Mouse (Mus musculus) T-helper 2 cell (primary cell): ENCODE results near the gene Nae1.

Experiments
- in situ Hi-C: fragments of 300-600 bp; cut with MboI, MseI; formaldehyde crosslinking; loops from one replicate; pipeline ENCODE4 v1.15.1; 2025; ENCODE audit warnings: high pct_unique_total_duplicates

Nae1 gene

DNA sequence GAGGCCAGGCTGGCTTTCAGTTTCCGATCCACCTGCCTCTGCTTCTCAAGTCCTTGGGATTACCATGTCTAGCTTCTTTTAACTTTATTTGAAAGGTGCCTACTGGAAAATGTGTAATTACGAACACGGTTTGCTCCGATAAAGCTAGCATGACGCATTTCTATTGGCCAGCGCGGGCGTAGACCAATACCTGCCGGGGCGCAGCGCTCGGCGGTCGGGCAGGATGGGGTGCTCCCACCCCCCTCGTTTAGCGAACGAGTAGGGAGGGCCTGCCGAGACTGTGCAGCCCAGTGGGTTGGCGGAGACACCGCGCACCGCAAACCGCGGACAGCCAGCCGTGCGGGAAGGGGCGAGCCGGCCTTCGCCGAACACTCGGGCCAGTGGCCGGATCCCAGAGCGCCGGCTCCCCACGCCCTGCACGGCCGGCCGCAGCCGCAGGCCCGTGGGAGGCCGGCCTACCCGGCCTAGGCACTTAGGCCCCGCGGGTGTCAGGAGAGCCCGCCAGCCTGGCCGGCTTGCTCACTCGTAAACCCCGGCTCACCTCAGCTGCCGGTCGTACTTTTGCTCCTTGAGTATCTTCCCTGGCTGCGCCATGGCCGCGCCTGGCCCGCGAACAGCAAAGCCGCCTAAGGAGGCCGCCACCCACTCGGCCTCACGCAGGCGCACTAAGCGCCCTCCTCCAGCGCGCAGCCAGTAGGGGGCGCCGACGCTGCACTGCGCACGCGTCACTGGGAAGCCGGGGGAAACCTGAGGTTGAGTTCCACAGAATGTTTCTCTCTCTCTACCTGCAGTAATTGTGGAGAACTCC lies at the start of gene Nae1, which contains the start of gene Car7:
TSS of gene Nae1 (minus strand) at position 667 of the 808 bp plus-strand sequence.
TSS of gene Car7 (plus strand) at position 719 of the 808 bp plus-strand sequence.
- in situ Hi-C loops, result no loop called here

DNA sequence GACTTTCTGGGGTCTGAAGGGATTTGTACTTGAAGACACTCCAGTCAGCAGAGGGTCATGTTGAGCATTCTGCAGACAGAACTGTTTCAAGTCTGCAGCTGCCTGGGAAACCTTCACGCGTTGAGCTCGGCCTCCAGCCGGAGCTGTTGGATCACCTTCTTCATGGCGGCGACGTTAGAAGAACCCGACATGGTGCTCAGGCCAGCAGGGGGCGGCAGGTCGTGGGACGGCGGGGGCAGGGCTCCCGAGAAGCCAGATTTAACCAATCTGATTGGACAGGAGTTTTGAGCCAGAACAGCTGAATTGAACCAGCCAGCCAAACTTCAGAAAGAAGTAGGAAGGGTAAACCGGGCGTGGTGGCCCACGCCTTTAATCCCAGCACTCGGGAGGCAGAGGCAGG lies 43.2 kb upstream of the Nae1 start:
- in situ Hi-C loops, result loop anchor here (25.0 kb wide), 1 partner anchor 1235 kb away; no protein-coding TSS in a partner anchor

DNA sequence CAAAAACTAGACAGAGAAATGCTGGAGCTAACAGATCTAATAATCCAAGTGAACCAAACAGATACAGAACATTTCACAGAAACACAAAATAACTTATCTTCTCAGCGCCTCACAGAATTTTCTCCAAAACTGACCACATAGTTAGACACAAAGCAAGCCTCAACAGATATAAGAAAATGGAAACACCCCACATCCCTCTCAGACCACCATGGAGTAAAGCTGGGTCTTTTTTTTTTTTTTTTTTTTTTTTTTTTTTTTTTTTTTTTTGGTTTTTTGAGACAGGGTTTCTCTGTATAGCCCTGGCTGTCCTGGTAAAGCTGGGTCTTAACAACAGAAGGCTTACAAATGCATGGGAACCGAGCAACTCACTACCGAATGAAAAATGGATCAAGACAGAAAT lies 42.4 kb upstream of the Nae1 start:
- in situ Hi-C loops, result loop anchor here (25.0 kb wide), 1 partner anchor 1235 kb away; no protein-coding TSS in a partner anchor

DNA sequence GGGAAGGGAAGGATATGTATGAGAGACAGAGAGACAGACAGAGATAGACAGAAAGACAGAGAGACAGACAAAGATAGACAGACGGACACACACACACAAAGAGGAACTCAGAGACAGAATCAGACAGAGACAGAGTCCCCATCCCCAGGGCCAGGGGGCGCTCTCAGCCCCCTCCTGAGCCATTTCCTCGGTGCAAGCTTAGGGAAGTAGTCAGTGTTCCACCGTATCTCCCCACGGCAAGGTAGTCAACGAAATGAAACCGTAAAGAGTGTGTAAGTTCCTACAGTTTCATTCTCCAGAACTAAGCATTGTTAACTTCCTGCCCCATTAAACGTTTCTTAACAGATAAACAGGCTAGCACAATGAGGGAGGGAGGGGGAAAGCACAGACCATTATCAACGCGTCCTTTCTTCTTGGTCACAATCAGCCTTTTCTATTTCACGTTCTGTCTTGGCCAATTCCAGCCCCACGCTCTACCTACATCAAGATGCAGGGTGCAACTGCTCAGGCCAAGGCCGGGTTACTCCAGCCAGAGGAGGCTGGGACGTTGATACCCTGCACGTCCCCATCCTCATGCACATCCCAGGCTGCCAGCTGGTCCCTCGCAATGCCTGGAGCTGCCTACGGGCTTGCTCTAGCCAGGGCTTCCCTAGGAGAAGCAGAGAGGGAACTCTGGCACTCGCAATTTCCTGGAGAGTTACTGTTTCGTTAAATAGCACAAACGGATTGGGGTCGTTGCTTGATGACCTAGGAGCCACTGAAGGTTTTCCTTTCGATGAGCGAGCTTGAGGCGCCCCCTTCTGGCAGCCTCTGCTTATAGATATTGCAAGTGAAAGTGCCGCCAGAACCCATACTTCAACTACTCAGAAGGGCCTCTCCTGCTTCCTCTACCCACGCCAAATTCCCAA lies 36.3 kb upstream of the Nae1 start:
- in situ Hi-C loops, result no loop called here

DNA sequence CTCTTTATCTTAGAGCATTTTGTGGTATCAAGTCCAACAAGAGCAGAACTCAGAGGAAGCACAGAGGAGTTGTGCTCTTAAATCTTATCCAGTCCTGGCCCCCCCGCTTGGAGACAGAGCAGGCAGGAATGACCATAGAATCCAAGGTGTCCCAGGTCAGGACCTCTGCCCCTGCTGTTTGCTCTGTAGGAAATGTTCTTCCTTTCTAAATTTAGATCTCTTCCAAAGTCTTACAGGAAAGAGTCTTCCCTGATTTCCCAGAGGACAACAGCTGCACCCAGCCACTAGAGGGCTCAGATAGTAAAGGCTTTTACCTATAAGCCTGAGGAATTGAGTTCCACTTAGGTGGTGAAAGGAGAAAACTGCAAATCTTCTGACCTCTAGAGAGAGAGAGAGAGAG lies 35.1 kb upstream of the Nae1 start:
- in situ Hi-C loops, result loop anchor here (10.0 kb wide), 1 partner anchor 225 kb away; no protein-coding TSS in a partner anchor

DNA sequence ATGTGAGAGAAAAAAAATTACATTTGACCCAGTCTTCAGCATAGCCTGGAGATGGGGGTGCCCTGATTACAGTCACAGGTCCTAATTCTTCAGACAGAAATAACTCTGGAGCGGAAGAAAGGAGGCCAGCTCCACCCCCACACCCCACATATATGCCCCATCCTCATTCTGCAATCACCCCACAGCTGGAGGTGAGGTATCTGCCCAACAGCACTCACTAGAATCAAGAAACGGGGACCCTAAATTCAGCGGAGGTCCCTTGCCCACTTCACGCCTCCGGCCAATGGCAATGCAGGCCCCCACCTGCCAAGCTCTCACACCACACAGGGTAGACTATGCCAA lies 31.0 kb upstream of the Nae1 start:
- in situ Hi-C loops, result loop anchor here (10.0 kb wide), 1 partner anchor 221 kb away; no protein-coding TSS in a partner anchor

DNA sequence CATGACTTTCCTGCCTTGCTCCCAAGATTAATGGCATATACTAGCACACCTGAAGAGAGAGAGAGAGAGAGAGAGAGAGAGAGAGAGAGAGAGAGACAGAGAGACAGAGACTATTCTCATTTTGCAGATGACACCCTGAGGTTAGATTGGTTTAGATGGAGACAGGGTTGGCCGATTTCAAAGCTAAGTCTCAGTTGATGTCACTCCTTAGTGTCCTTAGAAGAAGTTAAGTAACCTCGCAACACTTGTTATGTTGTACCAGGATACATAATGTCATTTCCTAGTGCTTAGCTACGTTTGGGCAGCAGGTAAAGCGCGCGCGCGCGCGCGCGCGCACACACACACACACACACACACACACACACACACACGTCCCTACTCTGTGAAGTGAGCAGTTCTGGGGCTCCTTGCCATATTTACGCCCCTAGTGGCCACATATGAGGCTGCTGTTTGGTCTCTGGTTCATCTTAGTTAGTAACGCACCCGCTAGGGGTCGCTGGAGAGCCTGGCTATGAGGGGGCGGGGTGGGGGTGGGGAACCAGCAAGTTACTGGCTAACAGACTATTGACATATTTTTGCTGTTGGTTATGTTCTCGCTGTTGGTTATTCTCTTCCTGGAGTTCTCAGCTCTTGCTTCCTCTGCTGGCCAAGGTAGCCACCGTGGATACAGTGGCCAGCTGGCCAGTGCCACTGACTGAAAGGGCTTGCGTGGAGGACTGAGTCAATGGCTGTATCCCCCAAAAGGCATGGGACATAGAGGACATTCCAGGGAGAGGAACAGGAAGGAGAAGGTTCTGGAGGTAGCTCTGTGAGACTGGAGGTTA lies 30.4 kb upstream of the Nae1 start:
- in situ Hi-C loops, result loop anchor here (10.0 kb wide), 1 partner anchor 220 kb away; no protein-coding TSS in a partner anchor

DNA sequence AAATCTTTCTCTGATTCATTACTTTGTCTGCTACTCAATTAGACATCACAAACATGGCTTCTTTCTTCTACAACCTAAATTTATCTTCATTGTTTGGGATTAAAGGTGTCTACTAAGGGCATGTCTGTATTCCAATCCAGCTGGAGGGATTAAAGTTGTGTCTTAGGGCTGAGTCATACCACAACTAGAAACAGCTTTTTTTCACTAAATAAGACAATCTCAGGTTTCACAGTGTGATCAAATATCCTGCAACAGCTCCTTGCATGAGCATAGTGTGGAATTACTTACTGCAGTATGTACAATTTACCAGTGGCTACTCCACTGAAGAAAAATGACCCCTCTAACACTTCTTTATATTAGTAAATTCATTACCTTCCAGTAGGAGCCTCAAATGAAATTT lies 26.3 kb upstream of the Nae1 start:
- in situ Hi-C loops, result loop anchor here (10.0 kb wide), 1 partner anchor 216 kb away; no protein-coding TSS in a partner anchor

DNA sequence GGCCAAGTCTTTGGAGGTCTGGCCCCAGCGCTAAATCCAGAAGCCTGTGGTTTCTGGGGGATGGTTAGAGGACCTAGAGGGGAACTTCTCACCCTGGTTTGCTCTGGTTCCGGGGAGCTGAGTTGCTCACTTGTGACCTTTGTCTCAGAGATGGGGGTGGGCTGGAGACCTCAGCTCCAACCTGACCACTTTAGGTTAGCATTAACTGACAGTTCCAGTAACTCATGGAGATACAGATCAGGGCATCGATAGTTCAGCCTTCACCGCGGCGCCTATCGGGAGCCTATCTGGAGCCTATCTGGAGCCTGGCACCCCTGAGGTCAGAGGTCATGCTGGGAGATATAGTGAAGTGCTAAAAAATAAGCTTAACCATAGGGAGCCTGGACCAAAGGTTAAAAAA lies 22.8 kb upstream of the Nae1 start:
- in situ Hi-C loops, result no loop called here

DNA sequence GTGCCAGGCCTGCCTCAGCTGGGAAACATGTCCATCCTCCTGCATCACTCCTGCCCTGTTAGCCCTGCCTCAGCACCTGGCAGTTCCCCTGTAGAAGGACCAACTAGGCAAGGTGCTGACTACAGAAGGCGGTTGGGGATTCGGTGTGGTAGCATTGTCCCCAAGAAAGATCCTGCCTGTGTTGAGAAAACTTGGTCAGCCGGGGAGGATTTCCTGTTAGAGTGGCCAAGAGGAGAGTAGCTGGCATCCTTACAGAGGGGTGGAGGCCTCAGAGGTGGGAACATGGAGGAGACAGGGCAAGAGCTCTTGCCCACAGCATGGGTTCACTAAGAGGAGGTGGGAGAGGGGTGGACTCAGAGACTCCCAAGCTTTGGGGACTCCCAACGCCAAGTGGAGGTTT lies 20.8 kb upstream of the Nae1 start:
- in situ Hi-C loops, result no loop called here

DNA sequence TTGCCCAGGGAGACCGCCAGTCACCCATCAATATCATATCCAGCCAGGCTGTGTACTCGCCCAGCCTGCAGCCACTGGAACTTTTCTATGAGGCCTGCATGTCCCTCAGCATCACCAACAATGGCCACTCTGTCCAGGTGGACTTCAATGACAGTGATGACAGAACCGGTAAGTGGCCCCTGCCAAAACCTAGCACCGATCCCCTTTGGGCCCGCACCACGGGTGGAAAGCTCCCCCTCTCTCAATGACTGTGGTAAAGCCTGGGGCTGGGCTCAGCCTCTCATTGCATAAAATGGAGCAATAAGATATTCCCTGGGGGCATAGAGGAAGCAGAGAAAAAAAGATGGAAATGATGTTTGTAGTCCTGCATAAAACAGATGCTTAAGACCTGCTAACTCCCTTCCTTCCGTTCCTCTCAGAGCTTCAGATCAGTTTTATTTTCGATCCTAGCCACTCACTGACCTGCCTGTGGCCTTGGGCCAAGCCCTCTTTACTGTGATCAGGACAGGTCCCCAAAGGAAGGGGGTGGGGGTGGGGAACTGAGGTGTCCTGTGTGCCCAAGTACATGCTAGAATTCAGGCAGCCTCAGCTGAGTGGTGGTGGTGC lies 9.1 kb upstream of the Nae1 start:
- in situ Hi-C loops, result no loop called here

DNA sequence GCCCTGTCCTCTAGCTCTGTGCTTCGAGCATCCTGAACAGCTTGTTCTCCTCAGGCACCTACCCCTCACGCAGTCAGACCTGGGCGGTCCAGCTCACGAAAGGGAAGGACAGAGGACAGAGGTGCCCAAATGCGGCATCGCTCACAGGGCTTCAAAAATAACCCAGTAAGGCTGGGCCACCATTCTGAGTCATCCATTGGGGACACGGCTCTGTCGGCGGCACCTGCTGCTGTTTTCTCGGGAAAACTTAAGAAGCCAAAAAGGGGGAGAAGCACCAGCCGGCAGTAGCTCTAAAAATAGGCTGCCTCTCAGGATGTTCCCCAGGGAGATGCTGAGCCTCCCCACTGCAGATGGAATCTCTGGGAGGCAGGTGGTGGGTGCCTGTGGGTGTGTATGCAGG lies 7.7 kb upstream of the Nae1 start:
- in situ Hi-C loops, result no loop called here

DNA sequence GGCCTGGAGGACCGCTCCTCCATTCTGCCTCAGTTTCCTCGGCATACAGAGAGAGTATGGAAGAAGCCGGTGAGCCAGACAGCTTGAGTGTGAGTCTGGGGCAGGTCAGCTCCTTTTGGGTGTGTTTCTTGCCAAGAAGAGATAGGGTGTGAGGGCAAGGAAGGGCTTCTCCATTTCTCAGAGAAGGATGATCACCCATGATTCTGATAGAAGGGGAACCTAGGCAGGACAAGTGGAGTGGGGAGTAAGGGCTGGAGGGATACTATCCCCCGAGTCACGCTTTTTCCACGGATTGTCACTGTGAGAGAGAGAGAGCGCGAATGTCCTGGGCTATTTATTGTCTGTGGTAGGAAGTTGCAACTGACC lies 7.1 kb upstream of the Nae1 start:
- in situ Hi-C loops, result no loop called here

DNA sequence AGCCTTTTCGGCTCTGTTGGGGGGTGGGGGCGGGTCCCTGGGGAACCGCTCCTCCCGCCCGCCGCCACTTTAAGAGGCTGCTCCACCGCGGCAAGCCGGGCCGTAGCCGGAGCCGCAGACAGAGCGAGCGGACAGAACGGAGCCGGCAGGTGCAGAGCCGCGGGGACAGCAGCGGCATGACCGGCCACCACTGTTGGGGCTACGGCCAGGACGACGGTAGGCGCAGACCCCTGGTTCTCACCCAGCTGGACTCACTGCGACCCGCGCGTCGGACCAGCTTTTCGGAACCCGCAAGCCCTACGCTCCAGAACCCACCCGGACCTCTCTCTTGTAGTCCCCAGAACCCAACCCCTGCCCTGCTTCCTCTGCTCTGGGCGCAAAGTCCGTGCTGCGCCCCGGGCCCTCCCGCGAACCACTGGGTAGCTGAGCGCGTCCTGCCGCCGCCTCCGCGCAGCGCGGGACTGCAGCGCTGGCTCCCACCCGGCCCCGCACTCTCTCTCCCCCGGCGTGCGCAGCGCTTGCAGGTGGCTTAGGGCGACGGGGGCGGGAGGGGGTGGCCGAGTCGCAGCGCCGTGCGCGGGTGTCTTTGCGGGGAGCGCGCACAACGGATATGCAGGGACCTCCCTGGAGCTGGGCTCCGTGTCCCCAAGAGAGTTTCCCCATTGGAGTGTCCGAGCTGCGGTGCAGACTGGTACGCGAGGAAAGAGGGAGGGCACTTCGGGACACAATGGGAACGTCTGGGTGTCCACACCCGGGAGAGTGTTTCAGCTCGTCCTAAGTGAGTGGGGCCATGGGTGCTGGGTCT lies 6.5 kb upstream of the Nae1 start:
- in situ Hi-C loops, result no loop called here

DNA sequence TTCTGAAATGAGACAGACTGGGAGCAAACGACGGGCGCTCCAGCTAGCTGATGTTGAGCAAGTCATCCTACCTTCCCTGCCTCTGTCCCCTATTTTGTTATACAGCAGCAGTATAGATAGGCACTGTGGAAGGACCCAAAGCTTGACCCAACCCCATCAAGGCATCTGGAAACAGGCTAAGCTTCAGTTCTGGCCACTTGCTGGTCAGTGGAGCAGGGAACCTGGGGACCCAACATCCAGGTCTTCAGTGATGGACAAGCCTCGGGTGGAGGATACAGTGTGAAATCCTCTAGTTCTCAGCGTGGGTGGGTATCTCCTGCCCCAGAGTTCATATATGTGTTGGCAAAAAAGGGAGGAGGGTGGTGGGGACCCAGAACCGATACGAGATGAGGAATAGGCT lies 5.8 kb upstream of the Nae1 start:
- in situ Hi-C loops, result no loop called here

DNA sequence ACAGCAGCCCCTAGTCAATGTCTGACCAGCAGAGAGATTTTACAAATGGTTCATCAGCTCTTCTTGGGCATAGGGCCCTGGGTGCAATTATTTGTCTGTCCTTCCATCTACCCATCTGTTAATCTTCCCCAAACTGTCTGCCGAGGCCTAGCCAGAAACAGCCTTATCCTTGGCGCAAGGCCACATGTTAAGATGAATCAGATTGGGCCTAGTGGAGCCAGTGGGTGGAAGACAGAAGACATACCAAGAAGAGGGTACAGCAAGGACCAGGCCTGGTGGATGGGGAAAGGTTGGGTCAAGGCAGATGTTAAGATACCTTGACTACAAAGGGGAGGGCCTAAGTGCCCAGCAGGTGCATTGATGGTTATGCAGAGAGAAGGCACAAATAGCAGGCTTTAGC lies 5.1 kb upstream of the Nae1 start:
- in situ Hi-C loops, result no loop called here

DNA sequence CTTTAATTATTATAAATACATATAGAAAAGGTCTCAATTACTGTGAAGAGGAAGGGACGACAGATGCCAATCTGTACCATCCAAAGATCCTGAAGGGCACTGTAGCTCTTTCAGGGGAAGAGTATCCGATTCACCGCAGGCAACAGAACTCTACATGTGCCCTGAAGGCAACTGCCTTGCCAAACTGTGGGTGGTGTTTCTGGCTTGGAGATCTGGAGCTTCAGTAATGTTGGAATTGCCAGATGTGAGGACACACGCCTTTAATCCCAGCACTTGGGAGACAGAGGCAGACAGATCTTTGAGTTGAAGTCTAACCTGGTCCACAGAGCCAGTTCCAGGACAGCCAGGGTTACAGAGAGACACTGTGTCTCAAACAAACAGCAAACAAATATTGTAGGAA lies 4.5 kb upstream of the Nae1 start:
- in situ Hi-C loops, result no loop called here

DNA sequence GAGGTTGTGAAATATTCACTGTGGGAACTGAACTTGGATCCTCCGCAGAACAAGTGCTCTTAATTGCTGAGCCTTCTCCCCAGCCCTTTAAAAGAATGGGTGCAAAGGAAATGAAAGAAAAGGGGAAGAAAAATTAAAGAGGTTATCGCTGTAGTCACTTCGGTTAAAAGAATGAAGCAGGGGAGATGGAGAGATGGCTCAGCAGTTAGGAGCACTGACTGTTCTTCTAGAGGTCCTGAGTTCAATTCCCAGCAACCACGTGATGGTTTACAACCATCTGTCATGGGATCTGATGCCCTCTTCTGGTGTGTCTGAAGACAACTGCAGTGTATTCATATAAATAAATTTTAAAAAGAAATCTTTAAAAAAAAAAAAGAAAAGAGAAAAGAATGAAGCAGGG lies 1.6 kb upstream of the Nae1 start:
- in situ Hi-C loops, result no loop called here

DNA sequence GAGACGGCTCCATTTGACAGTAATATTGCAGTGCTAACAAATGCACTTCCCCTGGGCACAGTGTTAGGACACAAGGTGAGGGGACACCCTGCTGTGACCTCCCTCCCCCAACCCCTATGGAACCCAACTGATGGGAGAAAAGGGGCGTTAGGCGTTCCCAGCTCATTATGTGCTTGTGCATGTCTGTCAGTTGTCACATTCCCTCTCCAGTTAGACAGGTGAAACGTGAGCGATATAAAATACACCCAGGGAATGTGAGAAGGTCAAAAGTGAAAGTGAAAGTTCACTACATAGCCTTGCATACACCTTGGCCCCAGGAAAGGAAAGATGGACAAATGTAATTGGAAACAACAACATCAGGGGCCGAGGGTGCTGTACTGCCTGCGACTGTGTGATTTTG lies 941 bp upstream of the Nae1 start:
- in situ Hi-C loops, result no loop called here

DNA sequence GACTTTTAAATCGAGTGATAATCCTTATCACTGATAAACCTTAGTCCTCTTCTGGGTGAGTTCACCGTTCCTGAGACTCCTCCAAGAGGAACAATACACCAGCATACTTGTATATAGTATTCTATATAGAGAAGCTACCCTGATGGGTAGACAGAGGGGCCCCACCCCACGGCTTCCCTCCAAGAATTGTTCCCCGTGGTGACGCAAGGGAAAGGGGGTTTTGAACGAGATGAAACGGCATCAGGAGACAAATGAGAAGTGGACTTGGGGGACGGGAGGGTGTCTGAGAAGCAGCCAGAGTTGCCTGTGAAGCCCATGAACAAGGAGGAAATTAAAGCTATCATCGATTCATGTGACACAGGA lies 323 bp upstream of the Nae1 start:
- in situ Hi-C loops, result no loop called here

DNA sequence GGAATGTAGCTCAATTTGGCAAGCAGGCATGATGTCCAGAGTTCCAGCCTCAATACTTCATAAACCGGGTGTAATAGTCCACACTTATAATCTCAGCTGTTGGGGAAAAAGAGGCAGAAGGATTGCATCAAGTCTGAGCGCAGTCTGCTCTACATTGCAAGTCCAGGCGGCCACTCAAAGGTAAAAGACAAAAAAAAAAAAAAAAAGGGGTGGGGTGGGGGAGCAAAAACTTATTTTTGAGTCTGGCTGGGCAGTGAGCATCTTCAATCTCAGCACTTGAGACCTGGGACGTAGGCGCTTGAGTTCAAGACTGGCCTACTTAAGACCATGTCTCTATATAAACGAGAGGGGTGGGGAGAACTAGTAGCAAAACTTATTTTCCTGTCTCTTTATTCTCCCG lies 886 bp downstream of the Nae1 start:
- in situ Hi-C loops, result no loop called here
